Mouse (Mus musculus): ENCODE measurements around the gene Arid3c.

Arid3c gene

GRCm38 (mm10) chr4:41745021-41745420 is 14.1 kb upstream of the Arid3c start:
- DNase-seq (ENCODE audit: low spot score): no peak

- DNase-seq (ENCODE audit: low spot score): no peak
Observed at GRCm38 (mm10) chr4:41744131-41744530, 13.2 kb upstream of the Arid3c start.

- DNase-seq (ENCODE audit: low spot score): peak; percentile 96
Observed at GRCm38 (mm10) chr4:41741158-41741560, 10.2 kb upstream of the Arid3c start.

GRCm38 (mm10) chr4:41740380-41741157 is 9.6 kb upstream of the Arid3c start:
- DNase-seq (ENCODE audit: low spot score): peak; percentile 50

GRCm38 (mm10) chr4:41739260-41739659 is 8.3 kb upstream of the Arid3c start:
- no peak for DNase-seq (ENCODE audit: low spot score)

- DNase-seq (ENCODE audit: low spot score): no peak
Observed at GRCm38 (mm10) chr4:41738256-41738603, 7.3 kb upstream of the Arid3c start.

GRCm38 (mm10) chr4:41737602-41738255 is 6.8 kb upstream of the Arid3c start:
- DNase-seq (ENCODE audit: low spot score): peak; percentile 78

- DNase-seq (ENCODE audit: low spot score): no peak
Observed at GRCm38 (mm10) chr4:41726826-41727621, 3.9 kb downstream of the Arid3c start.

- peak; percentile 95 for DNase-seq (ENCODE audit: low spot score)
Observed at GRCm38 (mm10) chr4:41722918-41723351, 8.0 kb downstream of the Arid3c start, which contains the start of gene Dctn3. Gene Dctn3, minus strand, starts transcription at chr4:41723170.

- DNase-seq (ENCODE audit: low spot score): no peak
Observed at GRCm38 (mm10) chr4:41716834-41717233, 14.1 kb downstream of the Arid3c start.

GRCm38 (mm10) chr4:41715596-41715995 is 15.3 kb downstream of the Arid3c start:
- DNase-seq (ENCODE audit: low spot score): no peak

GRCm38 (mm10) chr4:41715082-41715481 is 15.9 kb downstream of the Arid3c start:
- no peak for DNase-seq (ENCODE audit: low spot score)

- DNase-seq (ENCODE audit: low spot score): peak; percentile 73
Observed at GRCm38 (mm10) chr4:41714276-41714675, 16.7 kb downstream of the Arid3c start.

GRCm38 (mm10) chr4:41713197-41714067 is 17.5 kb downstream of the Arid3c start, which contains the start of gene Rpp25l:
Gene Rpp25l, minus strand, starts transcription at chr4:41713534.
- peak; percentile 81 for DNase-seq (ENCODE audit: low spot score)

- no peak for DNase-seq (ENCODE audit: low spot score)
Observed at GRCm38 (mm10) chr4:41712421-41713196, 18.3 kb downstream of the Arid3c start.

GRCm38 (mm10) chr4:41711705-41712375 is 19.1 kb downstream of the Arid3c start:
- no peak for DNase-seq (ENCODE audit: low spot score)

GRCm38 (mm10) chr4:41710229-41710628 is 20.7 kb downstream of the Arid3c start:
- DNase-seq (ENCODE audit: low spot score): no peak

- DNase-seq (ENCODE audit: low spot score): peak; percentile 67
Observed at GRCm38 (mm10) chr4:41708192-41708745, 22.7 kb downstream of the Arid3c start.

- DNase-seq (ENCODE audit: low spot score): peak; percentile 75
Observed at GRCm38 (mm10) chr4:41707011-41707535, 23.9 kb downstream of the Arid3c start.
